Mouse (Mus musculus) bone marrow macrophage, adult 2 months (primary cell): ENCODE results near the gene Ripor2.

Source experiments
- CTCF ChIP-seq: IDR thresholded peaks from 2 replicates; pipeline ENCODE4 v1.5.1; 2012; ENCODE audit warnings: low read depth, mild to moderate bottlenecking, low read length, moderate library complexity
- POLR2A ChIP-seq: IDR thresholded peaks from 2 replicates; pipeline ENCODE4 v1.6.1; 2012; ENCODE audit warnings: mild to moderate bottlenecking, low read depth, low read length, borderline replicate concordance

- TF ChIP-seq CTCF (no peak), POLR2A (no peak)
Observed at GRCm38 (mm10) chr13:24735608-24736131, 153.7 kb downstream of the Ripor2 start.
